Mouse (Mus musculus) liver, embryonic 14.5 days (tissue): ENCODE results near the gene Iars2. TPM values are rescaled to one million over a fixed set of nuclear protein-coding genes. Genes with fewer than 3 reads are reported as not detected.
"Not testable (repeated sequence)": the region's sequence is repeated elsewhere in the genome, so short reads cannot be mapped to it uniquely, and the experiment has no call there.

Experiments
- ATAC-seq: fragments of 200-750 bp; cut with Nextera tagmentation; 2 replicates; pipeline ENCODE4 v1.8.0; 2017; ENCODE audit warnings: moderate number of reproducible peaks, mild to moderate bottlenecking, moderate library complexity; ENCODE audit not compliant: insufficient read depth
- DNase-seq, 3 experiments: peaks; one replicate each; pipeline ENCODE4 v3.0.0-alpha.2; 2012 to 2013; ENCODE audit warnings: low read depth in 3 of 3, low spot score in 3 of 3
- H3K27ac ChIP-seq: fragments of 300-500 bp; sonication (generic); 2 replicates; pipeline ENCODE4 v1.5.1; 2014; ENCODE audit warnings: moderate library complexity, mild to moderate bottlenecking, control low read depth, inconsistent platforms
- H3K27me3 ChIP-seq: fragments of 300-500 bp; sonication (generic); 2 replicates; pipeline ENCODE4 v1.6.1; 2014; ENCODE audit warnings: mild to moderate bottlenecking, low read length, moderate library complexity; ENCODE audit not compliant: control insufficient read depth, insufficient read depth
- H3K36me3 ChIP-seq: fragments of 300-500 bp; sonication (generic); replicated peaks from 2 replicates; pipeline ENCODE4 v1.6.1; 2014; ENCODE audit warnings: low read depth; ENCODE audit not compliant: control insufficient read depth, insufficient read depth
- H3K4me1 ChIP-seq, 2 experiments: fragments of 200-500 bp in 1 of 2; fragments of 300-500 bp in 1 of 2; sonication (generic) in 1 of 2; replicated peaks; 2 replicates each; pipeline ENCODE4 v1.6.1; 2012 to 2014; ENCODE audit warnings: antibody characterized with exemption in 1 of 2, inconsistent platforms in 1 of 2, low read length in 1 of 2; ENCODE audit not compliant: control insufficient read depth in 2 of 2, insufficient read depth in 2 of 2
- H3K4me2 ChIP-seq: fragments of 300-500 bp; sonication (generic); 2 replicates; pipeline ENCODE4 v1.6.1; 2014; ENCODE audit warnings: low read depth, mild to moderate bottlenecking, control low read depth, moderate library complexity
- H3K4me3 ChIP-seq, 2 experiments: fragments of 200-500 bp in 1 of 2; fragments of 300-500 bp in 1 of 2; sonication (generic) in 1 of 2; 2 replicates each; pipeline ENCODE4 v1.5.1; 2012 to 2014; ENCODE audit warnings: low read depth in 2 of 2, low read length in 2 of 2, mild to moderate bottlenecking in 2 of 2, control low read depth in 1 of 2, inconsistent platforms in 1 of 2, moderate library complexity in 1 of 2; ENCODE audit not compliant: insufficient read depth in 1 of 2
- H3K9ac ChIP-seq: fragments of 300-500 bp; sonication (generic); replicated peaks from 2 replicates; pipeline ENCODE4 v1.6.1; 2014; ENCODE audit warnings: mild to moderate bottlenecking, control low read depth, moderate library complexity
- H3K9me3 ChIP-seq: fragments of 300-500 bp; sonication (generic); 2 replicates; pipeline ENCODE4 v1.6.1; 2016; ENCODE audit warnings: low read length, mixed read lengths; ENCODE audit not compliant: control insufficient read depth
- CTCF ChIP-seq: IDR thresholded peaks from 2 replicates; pipeline ENCODE4 v1.5.1; 2016; ENCODE audit warnings: antibody characterized with exemption, low read depth, control low read depth
- EP300 ChIP-seq: IDR thresholded peaks from 2 replicates; pipeline ENCODE4 v1.6.1; 2016; ENCODE audit warnings: antibody characterized with exemption, low read depth
- WGBS: fragments of 180-500 bp; shearing (Covaris S2); extraction: QIAGEN DNeasy Blood & Tissue Kit; methylation state at CpG from one replicate; pipeline ENCODE4 v1.1.7; 2014; ENCODE audit not compliant: insufficient replicate concordance; 5-methylcytosine and 5-hydroxymethylcytosine counted together
- polyA plus RNA-seq, 2 experiments: library from polyadenylated mRNA; depleted of rRNA in 1 of 2; stranded (reverse) in 1 of 2; unstranded in 1 of 2; fragments of >200 nt; fragmentation: Nextera tagmentation in 1 of 2; extraction: Ambion mirVana in 1 of 2; gene quantifications; 2 replicates each; pipeline versions ENCODE4 v1.2.1 to v1.2.3; 2012 to 2014

Iars2 gene
- polyA plus RNA-seq, 2 experiments = 17.6 to 19.1 TPM

DNA sequence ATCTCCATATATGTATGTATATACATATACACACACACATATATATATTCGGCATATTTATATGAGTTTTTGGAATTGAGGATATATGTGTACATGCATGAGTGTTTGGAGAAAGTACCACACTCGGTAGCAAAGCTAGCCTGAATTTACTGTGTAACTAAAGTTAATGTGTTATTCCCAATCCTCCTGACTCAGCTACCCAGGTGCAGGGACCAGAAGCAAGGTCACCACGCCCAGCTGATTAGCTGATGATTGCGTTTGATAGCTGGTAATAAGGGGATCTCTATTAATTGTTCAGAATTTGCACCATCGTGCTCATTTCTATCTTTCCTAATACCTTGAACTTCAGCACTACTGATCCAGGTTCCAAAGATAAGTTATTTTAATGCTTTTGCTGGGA lies 4.5 kb upstream of the Iars2 start:
- Histone ChIP-seq H3K4me1 (peaks cover 0 to 9% of the 10 kb centered on the region in 2 experiments), H3K9me3 (no peaks in the 10 kb centered on the region), H3K9ac (no peak overlapping the region), H3K36me3 (no peaks in the 10 kb centered on the region), H3K27me3 (no peaks in the 10 kb centered on the region), H3K4me3 (no peak overlapping the region), H3K4me2 (no peak overlapping the region), H3K27ac (no peak overlapping the region)
- TF ChIP-seq CTCF (no peak), EP300 (no peak)
- DNase-seq = no peak
- no peak for ATAC-seq
- WGBS = 60% methylated on average over 5 of the region's 5 CpGs

- WGBS = under 1% methylated on average over 32 of the region's 32 CpGs
- TF ChIP-seq EP300 (no peak), CTCF (no peak)
- ATAC-seq = peak; percentile 55
Observed at GRCm38 (mm10) chr1:185331983-185332430, 2.8 kb upstream of the Iars2 start, which contains the start of gene Bpnt1. Bpnt1 (plus strand) TSS chr1:185332149.

DNA sequence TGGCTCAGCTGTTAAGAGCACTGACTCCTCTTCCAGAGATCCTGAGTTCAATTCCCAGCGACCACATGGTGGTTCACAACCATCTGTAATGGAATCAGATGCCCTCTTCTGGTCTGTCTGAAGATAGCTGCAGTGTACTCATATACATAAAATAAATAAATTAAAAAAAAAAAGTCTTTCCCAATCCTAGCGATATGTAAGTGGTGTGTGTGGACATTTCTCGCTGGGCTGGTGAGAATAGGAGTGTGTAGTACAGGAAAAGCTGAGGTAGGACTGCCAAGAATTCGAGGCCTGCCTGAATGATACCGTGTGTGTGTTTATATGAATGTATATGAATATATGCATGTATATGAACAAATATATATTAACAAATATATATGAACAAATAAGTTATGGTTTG lies 2.2 kb upstream of the Iars2 start:
- peak overlapping the region in 1 of 2 experiments; percentile 62; a peak in 2 of 4 replicates for H3K4me3 ChIP-seq

More at GRCm38 (mm10) chr1:185331983-185332430, 2.8 kb upstream of the Iars2 start, which contains the start of gene Bpnt1:
- Histone ChIP-seq H3K27me3 (no peaks in the 10 kb centered on the region), H3K36me3 (peaks cover 1% of the 10 kb centered on the region), H3K4me1 (peaks cover 0 to 9% of the 10 kb centered on the region in 2 experiments), H3K9me3 (no peaks in the 10 kb centered on the region), H3K27ac (peak within 1 kb of the TSS; percentile 78), H3K9ac (peak within 1 kb of the TSS; percentile 69), H3K4me2 (peak within 1 kb of the TSS; percentile 90), H3K4me3 (peak within 1 kb of the TSS; percentile 62 to 77)
- peak; percentile 63 to 67 (median 67) for DNase-seq

DNA sequence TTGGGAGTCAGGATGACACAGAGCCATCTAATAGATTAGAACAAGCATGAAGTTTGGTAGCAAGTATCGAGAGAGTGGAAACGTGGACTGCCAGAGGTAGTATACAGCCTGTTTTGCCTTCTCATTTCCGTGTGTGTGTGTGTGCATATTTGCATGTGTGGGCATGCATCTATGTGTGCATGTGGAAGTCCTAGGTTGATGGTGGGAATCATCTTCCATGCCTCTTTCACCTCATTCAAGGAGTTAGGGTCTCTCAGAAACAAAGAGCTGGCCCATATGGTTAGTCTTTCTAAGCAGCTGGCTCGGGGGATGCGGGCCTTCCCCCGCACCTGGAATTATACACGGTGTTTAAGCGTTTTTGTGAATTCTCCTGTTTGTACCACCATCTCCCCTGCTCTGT lies 655 bp upstream of the Iars2 start:
- H3K4me1 ChIP-seq = peaks cover 0 to 9% of the 10 kb centered on the region in 2 experiments
- TF ChIP-seq CTCF (no peak), EP300 (no peak)
- no peaks in the 10 kb centered on the region for H3K9me3 ChIP-seq
- no peak overlapping the region for H3K9ac ChIP-seq
- ATAC-seq = no peak
- 78% methylated on average over 8 of the region's 8 CpGs for WGBS
- H3K27ac ChIP-seq = no peak overlapping the region
- DNase-seq = no peak
- H3K36me3 ChIP-seq = peaks cover 10% of the 10 kb centered on the region
- H3K4me3 ChIP-seq = no peak overlapping the region; a peak in 1 of 4 replicates
- no peaks in the 10 kb centered on the region for H3K27me3 ChIP-seq
- peak overlapping the region; percentile 85 for H3K4me2 ChIP-seq

More for the DNA sequence above, 2.2 kb upstream of the Iars2 start:
- Histone ChIP-seq H3K4me1 (peaks cover 0 to 9% of the 10 kb centered on the region in 2 experiments), H3K9me3 (no peaks in the 10 kb centered on the region), H3K27me3 (no peaks in the 10 kb centered on the region), H3K27ac (no peak overlapping the region), H3K9ac (no peak overlapping the region), H3K36me3 (peaks cover 5% of the 10 kb centered on the region), H3K4me2 (peak overlapping the region; percentile 90)
- ATAC-seq = no peak
- no peak for DNase-seq
- WGBS = 37% methylated on average over 5 of the region's 5 CpGs
- TF ChIP-seq EP300 = no peak

- not testable (repeated sequence) for DNase-seq, ATAC-seq, H3K27ac ChIP-seq, H3K27me3 ChIP-seq, H3K4me1 ChIP-seq, H3K9me3 ChIP-seq
- Histone ChIP-seq H3K4me2 (peak overlapping the region; percentile 85), H3K36me3 (peaks cover 23% of the 10 kb centered on the region), H3K9ac (peak overlapping the region; percentile 72), H3K4me3 (peak overlapping the region in 1 of 2 experiments; percentile 59; a peak in 2 of 4 replicates)
- WGBS = 55% methylated on average over 3 of the region's 3 CpGs
Observed at GRCm38 (mm10) chr1:185327754-185328345, 1.3 kb downstream of the Iars2 start.
